Mouse (Mus musculus): ENCODE measurements around the gene Uap1l1.
"Not testable (repeated sequence)": the region's sequence is repeated elsewhere in the genome, so short reads cannot be mapped to it uniquely, and the experiment has no call there.

The Uap1l1 gene

GRCm38 (mm10) chr2:25365091-25365761 lies at the start of gene Uap1l1:
Gene Uap1l1, minus strand, starts transcription at chr2:25365682.
- peak; percentile 65 for DNase-seq

GRCm38 (mm10) chr2:25413436-25413835 lies 48.0 kb upstream of the Uap1l1 start:
- not testable (repeated sequence) for DNase-seq

- DNase-seq: peak; percentile 28
Measured at GRCm38 (mm10) chr2:25408908-25409307, 43.4 kb upstream of the Uap1l1 start.

GRCm38 (mm10) chr2:25403994-25404393 lies 38.5 kb upstream of the Uap1l1 start:
- DNase-seq: peak; percentile 35

- DNase-seq: peak; percentile 93
Measured at GRCm38 (mm10) chr2:25402972-25403601, 37.6 kb upstream of the Uap1l1 start.

GRCm38 (mm10) chr2:25402377-25402971 lies 37.0 kb upstream of the Uap1l1 start:
- peak; percentile 80 for DNase-seq

GRCm38 (mm10) chr2:25400764-25401163 lies 35.3 kb upstream of the Uap1l1 start:
- peak; percentile 78 for DNase-seq

- no peak for DNase-seq
Measured at GRCm38 (mm10) chr2:25400291-25400690, 34.8 kb upstream of the Uap1l1 start.

DNA sequence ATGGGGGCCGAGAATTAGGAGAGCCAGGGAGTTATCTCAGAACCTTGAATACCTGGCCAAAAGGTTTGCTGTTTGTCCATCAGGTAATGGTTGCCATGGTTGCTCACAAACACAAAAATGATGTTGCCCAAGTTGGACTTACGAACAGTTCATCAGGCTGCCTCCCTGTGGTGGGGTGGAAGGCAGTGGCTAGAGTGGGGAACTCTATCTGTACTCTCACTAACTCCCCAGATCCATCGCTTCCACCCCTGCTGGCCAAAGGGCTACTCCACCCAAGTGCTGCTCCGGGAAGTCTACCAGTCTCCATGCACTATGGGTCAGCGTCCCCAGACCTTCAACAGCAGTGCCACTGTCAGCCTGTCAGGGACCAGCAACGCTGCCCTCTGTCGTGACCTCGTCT lies 33.6 kb upstream of the Uap1l1 start, which contains the start of gene Npdc1:
Npdc1 (plus strand) TSS at position 301 of the 400 bp plus-strand sequence.
- peak; percentile 25 for DNase-seq

DNA sequence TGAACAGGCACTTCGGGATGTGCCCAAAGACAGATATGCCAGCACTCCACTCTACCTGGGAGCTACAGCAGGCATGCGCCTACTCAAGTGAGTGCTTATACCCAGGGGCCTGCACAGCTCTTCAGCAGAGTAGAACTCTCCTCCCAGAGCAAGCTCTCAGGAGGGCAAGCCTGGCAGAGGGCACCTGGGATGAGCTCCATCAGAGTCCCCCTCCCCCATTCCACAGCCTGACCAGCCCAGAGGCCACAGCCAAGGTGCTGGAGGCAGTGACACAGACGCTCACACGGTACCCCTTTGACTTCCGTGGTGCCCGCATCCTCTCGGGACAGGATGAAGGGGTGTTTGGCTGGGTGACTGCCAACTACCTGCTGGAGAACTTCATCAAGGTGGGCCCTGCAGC lies 32.6 kb upstream of the Uap1l1 start:
- peak; percentile 54 for DNase-seq

DNA sequence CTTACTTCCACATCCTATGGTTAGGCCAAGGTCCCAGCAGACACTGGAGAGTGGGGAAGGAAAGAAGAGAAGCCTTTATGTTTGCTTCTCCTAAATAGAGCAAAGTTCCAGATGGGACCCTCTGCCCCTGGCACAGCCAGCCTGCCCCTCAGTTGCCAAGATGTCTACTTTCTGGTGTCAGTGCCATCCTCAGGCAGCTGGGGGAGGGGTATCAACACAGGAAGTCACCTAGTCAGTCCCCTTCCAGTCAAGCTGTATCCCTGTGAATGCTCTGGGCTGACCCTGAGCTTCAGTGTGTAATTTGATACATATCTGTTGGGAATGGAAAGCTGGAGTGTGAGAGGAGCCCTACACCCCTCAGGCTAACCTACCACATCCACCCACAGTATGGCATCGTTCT lies 31.5 kb upstream of the Uap1l1 start:
- DNase-seq: peak; percentile 40

GRCm38 (mm10) chr2:25396597-25396983 lies 31.1 kb upstream of the Uap1l1 start:
- peak; percentile 87 for DNase-seq

GRCm38 (mm10) chr2:25395721-25396596 lies 30.5 kb upstream of the Uap1l1 start, which contains the start of gene Entpd2:
Gene Entpd2, plus strand, starts transcription at chr2:25395874.
- DNase-seq: peak; percentile 70

DNA sequence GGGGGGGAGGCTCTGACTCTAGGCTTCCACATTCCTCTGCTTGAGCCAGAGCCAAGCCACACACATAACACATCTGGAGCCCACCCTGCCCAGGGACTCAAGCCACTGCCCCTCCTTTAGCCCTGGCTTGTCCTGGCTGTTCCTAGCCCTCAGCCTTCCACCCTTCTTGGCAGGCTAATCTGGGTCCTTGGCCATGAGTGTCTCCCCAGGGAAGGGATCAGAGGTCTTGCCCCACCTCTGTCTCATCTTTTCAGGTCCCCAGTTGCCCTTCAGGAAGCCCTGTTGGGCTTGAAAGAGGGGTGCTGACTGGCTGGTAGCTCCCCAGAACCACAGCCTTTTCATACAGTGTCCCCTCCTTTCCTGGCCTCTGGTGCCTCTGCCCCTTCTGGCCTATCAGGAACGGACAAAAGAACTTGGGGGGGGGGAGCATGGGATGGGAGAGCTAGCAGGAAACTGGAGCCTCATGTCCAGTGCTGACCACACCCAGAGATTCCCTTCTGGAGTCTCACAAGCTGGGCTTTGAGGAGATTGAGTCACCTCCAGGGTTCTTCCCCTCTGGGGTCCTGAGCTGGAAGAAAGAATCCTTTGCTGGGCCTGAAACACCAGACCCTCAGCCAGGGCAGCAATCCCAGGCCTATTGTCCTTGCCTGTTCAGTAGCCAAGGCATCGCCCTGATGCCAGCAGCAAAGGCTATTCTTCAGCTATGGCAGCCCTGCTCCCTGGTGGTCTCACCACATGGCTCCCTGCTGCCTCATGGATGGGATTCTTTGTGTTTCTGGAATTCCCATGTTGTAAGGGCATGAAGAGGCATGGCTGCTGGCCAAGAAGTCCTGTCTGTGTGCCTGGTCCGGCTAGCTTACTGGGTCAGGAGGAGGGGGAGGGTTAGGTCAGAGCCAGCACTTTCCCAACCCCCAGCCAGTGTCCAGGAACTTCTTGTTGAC lies 29.1 kb upstream of the Uap1l1 start:
- DNase-seq: peak; percentile 72

DNA sequence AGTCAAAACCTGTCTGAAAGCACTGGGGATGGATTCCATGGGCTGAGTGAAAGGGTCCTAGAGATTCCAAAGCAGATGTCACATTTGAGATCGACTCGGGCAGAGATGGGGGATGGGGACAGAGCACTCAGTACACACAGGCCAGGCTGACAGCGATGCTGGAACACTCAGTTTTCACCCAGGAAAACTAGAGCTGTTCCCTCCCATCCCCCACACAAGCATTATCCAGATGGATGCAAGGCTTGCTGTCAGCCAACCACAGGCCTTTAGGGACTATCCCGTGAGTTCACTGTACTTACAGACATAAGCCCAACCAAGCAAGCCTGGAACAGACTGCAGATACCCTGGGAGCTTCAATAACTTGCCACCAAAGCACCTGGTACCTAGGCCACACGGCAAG lies 25.8 kb upstream of the Uap1l1 start:
- DNase-seq: no peak

DNA sequence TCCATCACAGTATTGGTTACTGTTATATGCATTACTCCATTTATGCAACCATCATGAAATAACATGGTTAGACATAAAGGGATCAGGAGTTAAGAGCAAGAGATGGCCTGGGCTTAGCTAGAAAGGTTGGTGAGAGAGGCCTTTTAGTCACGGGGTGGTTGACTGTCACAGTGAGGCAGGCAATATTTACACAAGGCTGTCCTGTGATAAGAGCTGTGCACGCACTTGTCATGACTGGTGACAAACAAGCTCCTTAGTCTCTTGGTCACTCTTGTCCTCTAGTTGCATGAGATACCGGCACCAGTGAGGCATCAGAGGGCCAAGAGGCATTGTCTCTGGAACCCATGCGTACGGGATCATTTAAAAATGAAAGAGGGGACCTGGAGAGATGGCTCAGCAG lies 19.0 kb upstream of the Uap1l1 start:
- DNase-seq: no peak

GRCm38 (mm10) chr2:25376589-25376988 lies 11.1 kb upstream of the Uap1l1 start:
- DNase-seq: peak; percentile 64

- no peak for DNase-seq
Measured at GRCm38 (mm10) chr2:25373431-25373830, 7.9 kb upstream of the Uap1l1 start.

DNA sequence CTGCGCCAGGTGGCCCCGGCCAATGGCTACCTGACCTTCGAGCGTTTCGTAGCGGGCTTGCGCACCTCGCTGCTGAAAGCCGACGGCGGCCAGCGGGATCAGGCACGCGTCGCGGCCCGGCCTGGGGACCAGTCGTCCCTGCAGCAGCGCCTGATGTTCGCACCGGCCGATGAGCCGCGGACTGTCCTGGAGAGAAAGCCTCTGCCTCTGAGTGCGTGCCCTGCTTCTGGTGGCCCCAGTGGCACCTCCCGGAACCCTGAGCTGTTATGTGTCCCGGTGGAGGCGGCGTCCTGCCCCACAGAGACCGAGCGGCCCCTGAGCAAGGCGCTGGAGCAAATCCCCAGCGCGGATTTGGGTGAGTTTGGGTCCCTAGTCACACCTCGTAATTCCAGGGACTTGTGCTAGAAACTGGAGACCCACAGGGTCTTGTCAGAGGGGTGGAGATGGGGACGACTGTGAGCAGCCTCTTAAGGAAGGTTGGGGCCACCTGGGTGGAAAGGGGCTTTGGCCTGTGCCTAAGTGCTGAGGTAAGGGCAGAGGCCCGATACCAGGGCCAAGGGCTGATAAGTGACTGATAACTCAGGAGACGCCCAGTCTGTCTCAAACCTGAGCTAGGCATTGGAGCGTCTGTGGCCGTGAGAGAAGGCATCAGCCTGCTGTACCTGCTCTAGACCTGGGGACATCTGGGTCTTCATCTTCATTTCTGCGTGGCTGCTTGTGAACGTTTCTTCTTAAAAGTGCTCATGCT lies 7.3 kb upstream of the Uap1l1 start:
- DNase-seq: no peak

GRCm38 (mm10) chr2:25371764-25372643 lies 6.5 kb upstream of the Uap1l1 start, which contains the start of gene Sapcd2:
Gene Sapcd2, plus strand, starts transcription at chr2:25372321.
- peak; percentile 89 for DNase-seq

All from cerebellum, adult 9-11 months (tissue).